Mouse (Mus musculus) embryonic facial prominence, embryonic 12.5 days (tissue): ENCODE data around the gene Slc16a12. TPM values are rescaled to one million over a fixed set of nuclear protein-coding genes. Genes with fewer than 3 reads are reported as not detected.
"Not testable (repeated sequence)": the region's sequence is repeated elsewhere in the genome, so short reads cannot be mapped to it uniquely, and the experiment has no call there.

Experiments used
- ATAC-seq: fragments of 200-750 bp; cut with Nextera tagmentation; 2 replicates; pipeline ENCODE4 v1.8.0; 2017; ENCODE audit not compliant: insufficient number of reproducible peaks, insufficient read depth, low FRiP score, low TSS enrichment
- H3K27ac ChIP-seq: fragments of 300-500 bp; sonication (generic); 2 replicates; pipeline ENCODE4 v1.5.1; 2016; ENCODE audit warnings: mild to moderate bottlenecking
- H3K27me3 ChIP-seq: fragments of 300-500 bp; sonication (generic); 2 replicates; pipeline ENCODE4 v1.6.1; 2016; ENCODE audit warnings: mild to moderate bottlenecking, moderate library complexity
- H3K36me3 ChIP-seq: fragments of 300-500 bp; sonication (generic); 2 replicates; pipeline ENCODE4 v1.6.1; 2016; ENCODE audit warnings: mild to moderate bottlenecking
- H3K4me1 ChIP-seq: fragments of 300-500 bp; sonication (generic); 2 replicates; pipeline ENCODE4 v1.6.1; 2016
- H3K4me2 ChIP-seq: fragments of 300-500 bp; sonication (generic); replicated peaks from 2 replicates; pipeline ENCODE4 v1.6.1; 2016; ENCODE audit warnings: mild to moderate bottlenecking, moderate library complexity
- H3K4me3 ChIP-seq: fragments of 300-500 bp; sonication (generic); 2 replicates; pipeline ENCODE4 v1.5.1; 2016; ENCODE audit warnings: mild to moderate bottlenecking
- H3K9ac ChIP-seq: fragments of 300-500 bp; sonication (generic); 2 replicates; pipeline ENCODE4 v1.6.1; 2016; ENCODE audit warnings: mild to moderate bottlenecking, moderate library complexity
- H3K9me3 ChIP-seq: fragments of 300-500 bp; sonication (generic); 2 replicates; pipeline ENCODE4 v1.6.1; 2016; ENCODE audit warnings: mild to moderate bottlenecking, moderate library complexity
- WGBS: fragments of 180-500 bp; shearing (Covaris S2); methylation state at CpG from one replicate; pipeline ENCODE4 v1.1.7; 2016; 5-methylcytosine and 5-hydroxymethylcytosine counted together
- polyA plus RNA-seq: library from polyadenylated mRNA; unstranded; fragments of >200 nt; fragmentation: Nextera tagmentation; extraction: Ambion mirVana; gene quantifications from 2 replicates; pipeline ENCODE4 v1.2.1, GENCODE M21; 2016

Gene Slc16a12
- polyA plus RNA-seq, 1 experiment from 2014 or later: 1.1 TPM

DNA sequence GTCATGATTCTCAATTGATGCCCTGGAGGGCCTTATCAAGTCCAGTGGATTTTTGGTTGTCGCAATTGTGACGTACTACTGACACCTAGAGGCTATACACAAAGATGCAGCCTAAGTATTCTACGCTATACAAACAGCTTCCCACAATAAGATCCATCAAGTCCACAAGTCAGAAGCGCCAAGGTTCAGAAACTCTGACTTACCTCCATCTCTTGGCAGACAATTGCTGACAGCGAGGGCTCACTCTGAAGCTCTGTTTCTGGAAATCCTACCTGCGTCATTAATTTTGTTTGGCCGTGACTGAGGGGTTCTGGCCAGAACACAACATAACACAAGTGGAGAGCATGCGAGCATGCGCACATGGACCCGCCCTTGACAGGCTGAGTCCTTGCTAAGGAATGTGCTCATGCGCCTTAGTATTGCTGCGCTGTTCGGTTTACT, 85.0 kb downstream of the Slc16a12 start:
- no peak overlapping the region for H3K27ac ChIP-seq
- H3K4me2 ChIP-seq: peak overlapping the region; percentile 44
- H3K27me3 ChIP-seq: no peaks in the 10 kb centered on the region
- H3K36me3 ChIP-seq: no peaks in the 10 kb centered on the region
- H3K4me3 ChIP-seq: peak overlapping the region; percentile 31
- 16% methylated on average over 13 of the region's 13 CpGs for WGBS
- H3K4me1 ChIP-seq: no peaks in the 10 kb centered on the region
- ATAC-seq: 0 out of 2 replicates have a peak, but pooled peaks have one; percentile 69
- no peaks in the 10 kb centered on the region for H3K9me3 ChIP-seq
- H3K9ac ChIP-seq: no peak overlapping the region

DNA sequence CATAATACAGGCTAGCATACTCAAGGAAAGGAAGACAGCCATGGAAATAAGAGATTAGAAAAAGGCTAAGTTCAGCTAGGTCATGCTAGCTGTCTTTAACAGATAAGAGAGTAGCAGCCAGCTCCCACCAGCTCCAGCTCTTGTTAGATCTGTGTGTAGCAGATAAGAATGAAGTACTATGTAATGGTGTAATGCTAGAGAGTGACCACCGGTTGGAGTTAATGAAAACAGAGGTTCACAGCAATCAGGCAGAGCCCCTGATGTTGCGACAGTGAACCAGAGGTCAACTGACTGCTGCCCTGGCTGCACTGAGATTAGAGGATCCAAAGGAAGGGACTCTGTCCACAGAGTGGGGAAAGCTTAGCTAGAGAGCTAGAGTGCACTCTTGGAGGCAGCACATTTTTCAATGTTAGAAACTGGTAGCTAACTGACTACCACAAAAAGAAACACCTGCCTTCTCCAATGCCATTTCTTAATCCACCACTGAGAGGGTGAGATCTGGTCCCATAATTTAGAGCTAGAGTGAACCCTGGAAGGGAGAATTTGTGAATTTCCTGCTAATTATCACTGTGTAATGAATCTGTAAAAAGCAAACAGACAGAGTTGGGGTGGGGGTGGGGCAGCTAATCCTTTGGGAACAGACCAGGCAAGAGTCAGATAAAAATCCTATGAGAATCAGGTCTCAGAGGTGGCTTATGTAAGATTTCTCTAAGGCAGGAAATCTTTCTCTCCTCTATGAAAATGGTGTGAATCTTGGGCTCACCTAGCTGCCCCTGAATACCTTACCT, 90.4 kb downstream of the Slc16a12 start:
- ATAC-seq: 0 out of 2 replicates have a peak, but pooled peaks have one; percentile 52
- Histone ChIP-seq H3K36me3 (no peaks in the 10 kb centered on the region), H3K9ac (no peak overlapping the region), H3K4me2 (no peak overlapping the region), H3K27ac (no peak overlapping the region), H3K4me1 (no peaks in the 10 kb centered on the region), H3K9me3 (no peaks in the 10 kb centered on the region), H3K4me3 (no peak overlapping the region), H3K27me3 (no peaks in the 10 kb centered on the region)
- WGBS: 26% methylated on average over 2 of the region's 2 CpGs

DNA sequence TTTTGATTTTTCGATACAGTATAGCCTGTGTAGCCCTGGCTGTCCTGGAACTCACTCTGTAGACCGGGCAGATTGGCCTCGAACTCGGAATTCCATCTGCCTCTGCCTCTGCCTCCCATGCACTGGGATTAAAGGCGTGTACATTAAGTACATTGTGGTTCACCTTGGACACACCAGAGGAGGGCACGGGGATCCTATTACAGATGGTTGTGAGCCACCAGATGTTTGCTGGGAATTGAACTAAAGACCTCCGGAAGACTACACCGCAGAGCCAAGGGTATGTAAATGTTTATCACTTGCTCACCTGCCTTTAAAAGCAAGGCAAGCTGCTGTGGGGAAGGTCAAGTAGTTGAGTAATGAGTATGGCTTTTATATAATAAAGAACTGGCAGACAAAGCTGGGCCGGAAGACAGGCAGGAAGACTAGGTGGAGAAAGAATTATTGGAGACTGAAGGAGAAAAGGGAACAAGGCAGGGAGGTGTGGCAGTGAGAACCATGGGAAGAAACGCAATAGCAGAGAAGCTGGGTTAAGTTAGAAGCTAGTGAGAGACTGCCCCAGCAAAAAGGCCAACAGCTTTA, 91.8 kb downstream of the Slc16a12 start:
- H3K9me3 ChIP-seq: no peaks in the 10 kb centered on the region
- no peak overlapping the region for H3K4me3 ChIP-seq
- no peak overlapping the region for H3K27ac ChIP-seq
- H3K9ac ChIP-seq: no peak overlapping the region
- WGBS: 79% methylated on average over 10 of the region's 10 CpGs
- H3K27me3 ChIP-seq: no peaks in the 10 kb centered on the region
- H3K4me2 ChIP-seq: no peak overlapping the region
- no peak for ATAC-seq
- no peaks in the 10 kb centered on the region for H3K36me3 ChIP-seq
- no peaks in the 10 kb centered on the region for H3K4me1 ChIP-seq

DNA sequence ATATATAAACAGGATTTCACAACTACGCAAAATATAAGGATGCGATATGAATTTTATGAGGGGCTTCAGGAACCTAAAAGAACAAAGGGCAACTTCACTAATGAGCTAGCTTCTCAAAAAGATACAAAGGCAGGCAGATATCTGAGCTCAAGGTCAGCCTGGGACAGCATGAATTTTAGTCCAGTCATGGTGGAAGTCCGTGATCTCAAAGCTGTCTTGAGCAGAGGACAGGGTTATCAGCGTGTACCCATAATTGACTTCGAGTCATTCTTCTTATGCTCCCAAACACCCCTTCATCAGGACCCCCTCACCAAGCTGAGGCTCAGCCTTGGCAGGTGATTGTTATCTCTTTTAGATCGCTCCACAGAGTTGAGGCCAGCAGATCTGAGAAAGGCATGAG, 96.1 kb downstream of the Slc16a12 start:
- H3K4me1 ChIP-seq: no peaks in the 10 kb centered on the region
- ATAC-seq: no peak
- H3K4me3 ChIP-seq: no peak overlapping the region
- 87% methylated on average over 6 of the region's 6 CpGs for WGBS
- H3K9me3 ChIP-seq: no peaks in the 10 kb centered on the region
- H3K4me2 ChIP-seq: no peak overlapping the region
- H3K27ac ChIP-seq: no peak overlapping the region
- no peaks in the 10 kb centered on the region for H3K27me3 ChIP-seq
- H3K36me3 ChIP-seq: no peaks in the 10 kb centered on the region
- no peak overlapping the region for H3K9ac ChIP-seq

DNA sequence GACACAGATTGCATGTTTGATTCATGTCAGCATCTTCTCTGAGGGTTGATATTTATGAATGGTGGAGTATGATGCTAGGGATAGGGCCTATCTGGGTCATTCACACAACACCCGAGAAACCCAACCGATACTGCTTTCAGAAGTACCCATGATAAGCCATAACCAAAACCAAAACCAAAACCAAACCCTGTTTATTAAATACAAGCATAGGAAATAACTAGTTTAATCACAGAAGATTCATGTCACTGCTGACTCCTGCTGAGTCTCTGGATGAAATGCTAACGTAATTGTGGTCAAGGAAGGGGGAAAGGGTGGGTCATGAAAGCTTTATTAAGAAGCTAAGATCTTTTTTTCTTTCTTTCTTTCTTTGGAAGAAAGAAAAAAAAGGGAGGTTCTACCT, 96.8 kb downstream of the Slc16a12 start:
- no peak overlapping the region for H3K4me2 ChIP-seq
- no peaks in the 10 kb centered on the region for H3K27me3 ChIP-seq
- no peaks in the 10 kb centered on the region for H3K9me3 ChIP-seq
- no peaks in the 10 kb centered on the region for H3K36me3 ChIP-seq
- no peak overlapping the region for H3K9ac ChIP-seq
- ATAC-seq: no peak
- H3K27ac ChIP-seq: no peak overlapping the region
- WGBS: 89% methylated on average over 3 of the region's 3 CpGs
- H3K4me3 ChIP-seq: no peak overlapping the region
- H3K4me1 ChIP-seq: no peaks in the 10 kb centered on the region

DNA sequence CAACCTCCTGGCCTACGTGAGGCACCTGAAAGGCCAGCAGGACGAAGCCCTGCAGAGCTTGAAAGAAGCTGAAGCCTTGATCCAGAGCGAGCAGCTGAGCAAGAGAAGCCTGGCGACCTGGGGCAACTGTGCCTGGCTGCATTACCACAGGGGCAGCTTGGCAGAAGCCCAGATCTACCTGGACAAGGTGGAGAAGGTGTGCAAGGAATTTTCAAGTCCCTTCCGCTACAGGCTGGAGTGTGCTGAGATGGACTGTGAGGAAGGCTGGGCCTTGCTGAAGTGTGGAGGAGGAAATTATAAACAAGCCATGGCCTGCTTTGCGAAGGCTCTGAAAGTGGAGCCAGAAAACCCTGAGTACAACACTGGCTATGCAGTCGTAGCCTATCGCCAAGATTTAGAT, 99.5 kb downstream of the Slc16a12 start:
- not testable (repeated sequence) for ATAC-seq, H3K4me2 ChIP-seq, H3K27ac ChIP-seq, H3K4me1 ChIP-seq, H3K9ac ChIP-seq, H3K36me3 ChIP-seq, H3K4me3 ChIP-seq, H3K27me3 ChIP-seq, H3K9me3 ChIP-seq
- 85% methylated on average over 8 of the region's 8 CpGs for WGBS

DNA sequence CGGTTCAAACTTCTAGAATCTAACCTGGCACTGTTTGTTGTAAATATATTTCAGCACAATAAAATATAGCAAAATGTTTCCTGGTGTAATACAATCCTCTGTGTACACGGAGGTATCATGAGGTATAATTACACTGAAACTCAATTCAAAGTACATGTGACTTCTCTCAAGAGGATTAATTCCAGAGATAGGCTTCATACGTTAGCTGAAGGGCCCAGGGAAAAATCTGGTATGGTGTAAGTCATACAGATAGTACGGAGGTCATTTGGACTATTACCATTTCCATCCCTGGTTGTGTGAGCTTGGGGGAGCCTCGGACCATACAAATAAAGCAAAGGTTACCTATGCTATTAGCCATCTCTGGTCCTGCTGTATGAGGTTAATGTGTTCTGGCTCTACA, 104.5 kb downstream of the Slc16a12 start:
- no peaks in the 10 kb centered on the region for H3K9me3 ChIP-seq
- ATAC-seq: no peak
- no peak overlapping the region for H3K4me2 ChIP-seq
- H3K4me3 ChIP-seq: no peak overlapping the region
- peaks cover 6% of the 10 kb centered on the region; the same call in 1 of the 2 replicates for H3K4me1 ChIP-seq
- no peak overlapping the region for H3K27ac ChIP-seq
- H3K36me3 ChIP-seq: no peaks in the 10 kb centered on the region
- 58% methylated on average over 5 of the region's 5 CpGs for WGBS
- H3K27me3 ChIP-seq: 0 out of 2 replicates have a peak, but pooled peaks cover 4% of the 10 kb centered on the region
- no peak overlapping the region for H3K9ac ChIP-seq

DNA sequence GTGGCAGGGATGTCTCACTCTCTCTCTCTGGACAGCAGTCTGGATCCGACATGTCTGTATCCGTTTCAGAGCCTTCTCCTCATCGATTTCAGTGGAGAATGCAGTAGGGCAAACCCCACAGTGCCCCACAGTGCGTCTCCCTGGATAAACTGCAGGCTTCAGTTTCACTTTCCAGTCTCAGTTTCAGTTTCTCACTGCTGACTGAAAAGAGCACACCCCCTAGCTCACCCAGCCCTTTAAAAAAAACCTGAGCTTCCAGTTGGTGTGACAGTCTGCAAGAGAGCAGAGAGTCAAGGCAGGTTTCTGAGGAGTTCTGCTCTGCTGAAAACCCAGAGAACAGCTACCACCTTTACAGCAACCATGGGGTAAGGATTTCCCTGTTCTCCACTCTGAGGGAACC, 106.5 kb downstream of the Slc16a12 start, which contains the start of the genes Ifit1bl2 and Ifit1:
Ifit1bl2 (minus strand) TSS at position 121 of the 400 bp plus-strand sequence.
Ifit1 (plus strand) TSS at position 249 of the 400 bp plus-strand sequence.
- Histone ChIP-seq H3K4me2 (0 out of 2 replicates have a peak within 1 kb of the TSS, but pooled peaks have one; percentile 17), H3K4me1 (peaks cover 6% of the 10 kb centered on the region; the same call in 1 of the 2 replicates), H3K4me3 (no peak within 1 kb of the TSS), H3K36me3 (no peaks in the 10 kb centered on the region), H3K27ac (no peak within 1 kb of the TSS), H3K27me3 (0 out of 2 replicates have a peak, but pooled peaks cover 6% of the 10 kb centered on the region), H3K9ac (no peak within 1 kb of the TSS), H3K9me3 (no peaks in the 10 kb centered on the region)
- WGBS: 43% methylated on average over 4 of the region's 4 CpGs
- no peak for ATAC-seq

DNA sequence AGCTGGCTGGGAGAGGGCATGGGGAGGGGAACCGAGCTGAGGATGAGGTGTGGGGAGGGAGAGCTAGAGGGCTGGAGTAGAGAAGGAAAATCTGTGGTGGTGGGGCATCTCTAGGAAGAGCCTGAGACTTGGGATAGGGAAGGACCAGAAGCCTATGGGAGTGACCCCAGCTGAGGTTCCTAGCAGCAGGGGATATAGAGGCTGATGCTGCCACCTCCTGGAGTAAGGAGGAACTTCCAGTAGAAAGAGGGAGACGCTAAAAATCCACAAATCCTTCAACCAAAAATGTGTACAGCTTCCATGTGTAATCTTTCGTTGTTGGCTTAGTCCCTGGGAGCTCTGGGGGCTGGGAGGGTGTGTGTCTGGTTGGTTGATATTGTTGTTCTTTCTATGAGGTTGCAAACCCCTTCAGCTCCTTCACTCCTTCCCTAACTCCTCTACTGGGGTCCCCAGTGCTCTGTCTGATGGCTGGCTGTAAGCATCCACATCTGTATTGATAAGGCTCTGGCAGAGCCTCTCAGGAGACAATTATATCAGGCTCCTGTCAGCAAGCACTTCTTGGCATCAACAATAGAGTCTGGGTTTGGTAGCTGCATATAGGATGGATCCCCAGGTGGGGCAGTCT, 110.0 kb downstream of the Slc16a12 start:
- Histone ChIP-seq H3K9ac (no peak overlapping the region), H3K4me1 (peaks cover 6% of the 10 kb centered on the region; the same call in 1 of the 2 replicates), H3K4me3 (no peak overlapping the region), H3K36me3 (no peaks in the 10 kb centered on the region), H3K27me3 (0 out of 2 replicates have a peak, but pooled peaks cover 6% of the 10 kb centered on the region), H3K4me2 (no peak overlapping the region), H3K9me3 (no peaks in the 10 kb centered on the region), H3K27ac (no peak overlapping the region)
- 16% methylated on average over 3 of the region's 3 CpGs for WGBS
- ATAC-seq: peak; percentile 64; the same call in 1 of the 2 replicates

DNA sequence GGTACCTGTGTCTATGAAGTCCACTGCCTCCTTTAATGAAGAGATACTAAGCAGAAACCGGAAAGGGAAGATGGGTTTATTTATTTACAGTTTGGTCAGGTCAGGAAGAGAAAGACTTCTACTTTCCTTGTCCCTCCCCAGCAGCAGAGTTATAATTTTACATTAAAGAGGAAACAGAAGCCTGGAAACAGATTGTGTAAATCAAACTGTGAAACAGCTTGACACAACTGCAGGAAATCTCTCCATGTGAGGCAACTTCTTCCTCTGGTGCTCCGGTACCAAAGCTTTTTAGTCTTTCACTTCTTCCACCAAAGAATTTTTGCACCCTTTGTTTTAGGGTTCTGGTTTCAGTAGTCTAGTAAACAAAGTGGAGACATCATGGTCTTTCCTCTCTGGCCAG, 113.6 kb downstream of the Slc16a12 start:
- no peak for ATAC-seq
- no peaks in the 10 kb centered on the region for H3K4me1 ChIP-seq
- no peaks in the 10 kb centered on the region for H3K36me3 ChIP-seq
- no peak overlapping the region for H3K9ac ChIP-seq
- 75% methylated on average over 2 of the region's 2 CpGs for WGBS
- H3K27ac ChIP-seq: no peak overlapping the region
- no peaks in the 10 kb centered on the region for H3K9me3 ChIP-seq
- no peak overlapping the region for H3K4me2 ChIP-seq
- H3K4me3 ChIP-seq: no peak overlapping the region
- 0 out of 2 replicates have a peak, but pooled peaks cover 4% of the 10 kb centered on the region for H3K27me3 ChIP-seq

DNA sequence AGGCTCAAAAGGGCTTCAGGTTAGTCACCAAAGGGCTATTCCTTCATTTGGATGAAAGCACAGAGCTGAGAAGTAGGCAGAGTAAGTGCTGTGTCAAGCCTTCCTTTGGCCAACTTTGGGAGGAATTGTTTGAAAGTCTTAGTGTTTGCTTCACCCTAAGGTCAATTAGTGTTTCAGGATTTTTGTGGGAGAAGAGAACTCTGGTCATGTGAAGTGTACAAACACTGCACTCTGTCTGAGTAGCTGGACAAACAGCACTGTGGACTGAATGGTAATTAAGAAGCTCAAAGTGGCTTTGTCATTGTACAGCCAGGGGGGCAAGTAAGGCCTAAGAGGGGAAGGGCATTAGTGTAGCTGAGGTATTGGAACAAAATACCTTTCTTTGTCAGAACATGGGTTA, 115.6 kb downstream of the Slc16a12 start:
- Histone ChIP-seq H3K9ac (no peak overlapping the region), H3K36me3 (no peaks in the 10 kb centered on the region), H3K27me3 (no peaks in the 10 kb centered on the region), H3K4me1 (no peaks in the 10 kb centered on the region), H3K4me3 (no peak overlapping the region), H3K9me3 (no peaks in the 10 kb centered on the region), H3K4me2 (no peak overlapping the region), H3K27ac (no peak overlapping the region)
- no peak for ATAC-seq
